Comparison of ENCODE assay signal across 8 mouse cellular contexts in the genomic region with DNA sequence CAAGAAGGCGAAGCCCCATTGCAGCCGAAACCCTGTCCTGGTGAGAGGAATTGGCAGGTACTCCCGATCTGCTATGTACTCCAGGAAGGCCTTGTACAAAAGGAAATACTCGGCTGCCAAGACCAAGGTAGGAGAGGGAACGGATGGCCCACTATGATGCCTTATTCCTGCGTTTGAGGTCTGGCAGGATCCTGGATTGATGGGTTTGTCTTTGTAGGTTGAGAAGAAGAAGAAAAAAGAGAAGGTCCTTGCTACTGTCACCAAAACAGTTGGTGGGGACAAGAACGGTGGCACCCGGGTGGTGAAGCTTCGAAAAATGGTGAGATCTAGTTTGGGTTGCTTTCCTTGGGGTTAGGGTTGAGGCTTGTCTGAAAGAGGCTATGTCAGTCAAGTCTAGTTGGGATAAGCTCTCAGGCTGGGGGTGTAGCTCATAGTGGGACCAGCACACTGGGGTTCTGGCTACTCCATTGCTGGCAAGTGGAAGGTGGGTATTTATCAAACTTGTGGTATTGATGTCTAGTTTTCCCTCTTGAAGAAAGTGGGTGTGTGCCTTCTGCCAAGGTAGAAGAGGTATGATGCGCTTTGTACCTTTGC. TPM values are rescaled to one million over a fixed set of nuclear protein-coding genes. Genes with fewer than 3 reads are reported as not detected.
DNase-seq lines count a peak whose midpoint lies in the region; ATAC-seq and TF ChIP-seq lines count a peak whose summit lies in the region.
"Not testable (repeated sequence)": the region's sequence is repeated elsewhere in the genome, so short reads cannot be mapped to it uniquely, and the experiment has no call there.

No protein-coding gene starts in this region.

- H3K4me2 ChIP-seq in heart, embryonic 13.5 days: peak overlapping the region; percentile 82
- H3K4me2 ChIP-seq in hindbrain, postnatal 0 days (ENCODE audit: low read depth, low read length): peak overlapping the region; percentile 82
- peak overlapping the region; percentile 65 for H3K4me2 ChIP-seq in limb, embryonic 12.5 days
- H3K4me2 ChIP-seq in lung, embryonic 14.5 days: peak overlapping the region; percentile 77
- H3K4me2 ChIP-seq in midbrain, embryonic 16.5 days (ENCODE audit: low read length): peak overlapping the region; percentile 85
- peak overlapping the region; percentile 70 for H3K4me2 ChIP-seq in stomach, postnatal 0 days (replicated peaks; ENCODE audit: low read depth)

- peak; percentile 43 for DNase-seq in MEL (ENCODE audit: low read depth, low spot score)
- DNase-seq in forebrain, embryonic 10.5 days (ENCODE audit: extremely low spot score, low spot score); hindbrain, postnatal 0 days (ENCODE audit: low spot score); lung, embryonic 14.5 days; stomach, postnatal 0 days (ENCODE audit: low spot score): not testable (repeated sequence)

- H3K27ac ChIP-seq in MEL (ENCODE audit: control insufficient read depth, low read depth, low read length): peak overlapping the region; percentile 43
- H3K27ac ChIP-seq in forebrain, embryonic 10.5 days: peak overlapping the region; percentile 97; the same call in 1 of the 2 replicates
- H3K27ac ChIP-seq in heart, embryonic 13.5 days (replicated peaks); hindbrain, postnatal 0 days; limb, embryonic 12.5 days; lung, embryonic 14.5 days (ENCODE audit: low read depth); midbrain, embryonic 16.5 days (ENCODE audit: low read length); stomach, postnatal 0 days (replicated peaks): not testable (repeated sequence)

- TF ChIP-seq CTCF in MEL (IDR thresholded peaks at IDR 0.05 in 2 of 3, conservative IDR thresholded peaks at IDR 0.05 in 1 of 3; ENCODE audit: control insufficient read depth in 1 of 3, insufficient read depth in 1 of 3, low read depth in 2 of 3, low read length in 3 of 3, poor library complexity in 1 of 3, severe bottlenecking in 1 of 3); hindbrain, postnatal 0 days (IDR thresholded peaks at IDR 0.05; ENCODE audit: low read depth); lung, embryonic 14.5 days (IDR thresholded peaks at IDR 0.05; ENCODE audit: low read depth); stomach, postnatal 0 days (IDR thresholded peaks at IDR 0.05; ENCODE audit: low read depth): not testable (repeated sequence)

- H3K27me3 ChIP-seq in MEL (ENCODE audit: control insufficient read depth in 1 of 2, insufficient read depth in 2 of 2, low read length in 2 of 2); forebrain, embryonic 10.5 days (ENCODE audit: poor library complexity, severe bottlenecking); heart, embryonic 13.5 days (replicated peaks); hindbrain, postnatal 0 days (ENCODE audit: insufficient read depth, low read length); limb, embryonic 12.5 days; lung, embryonic 14.5 days (ENCODE audit: insufficient read depth, low read length); midbrain, embryonic 16.5 days (ENCODE audit: control insufficient read depth, insufficient read depth, low read depth, low read length); stomach, postnatal 0 days (ENCODE audit: control insufficient read depth, insufficient read depth, low read length): not testable (repeated sequence)

- TF ChIP-seq POLR2A in MEL (IDR thresholded peaks at IDR 0.05; ENCODE audit: control insufficient read depth in 1 of 2, insufficient read depth in 1 of 2, low read depth in 1 of 2, low read length in 2 of 2, poor library complexity in 1 of 2): not testable (repeated sequence)

- H3K36me3 ChIP-seq in MEL (ENCODE audit: control insufficient read depth in 1 of 2, insufficient read depth in 2 of 2, low read length in 2 of 2): peaks cover 16 to 23% of the 10 kb centered on the region in 2 experiments
- H3K36me3 ChIP-seq in forebrain, embryonic 10.5 days (replicated peaks): peaks cover 53% of the 10 kb centered on the region
- peaks cover 52% of the 10 kb centered on the region for H3K36me3 ChIP-seq in heart, embryonic 13.5 days
- H3K36me3 ChIP-seq in hindbrain, postnatal 0 days (ENCODE audit: insufficient read depth, low read length): peaks cover 39% of the 10 kb centered on the region
- peaks cover 52% of the 10 kb centered on the region for H3K36me3 ChIP-seq in limb, embryonic 12.5 days
- peaks cover 52% of the 10 kb centered on the region for H3K36me3 ChIP-seq in lung, embryonic 14.5 days (ENCODE audit: insufficient read depth)
- peaks cover 23% of the 10 kb centered on the region for H3K36me3 ChIP-seq in midbrain, embryonic 16.5 days (ENCODE audit: control insufficient read depth, insufficient read depth, low read length)
- peaks cover 21% of the 10 kb centered on the region for H3K36me3 ChIP-seq in stomach, postnatal 0 days (ENCODE audit: control insufficient read depth, insufficient read depth, low read length)

- WGBS in forebrain, embryonic 10.5 days: 84% methylated on average over 8 of the region's 10 CpGs
- WGBS in heart, embryonic 13.5 days: 60% methylated on average over 8 of the region's 10 CpGs
- 68% methylated on average over 8 of the region's 10 CpGs for WGBS in hindbrain, postnatal 0 days
- WGBS in limb, embryonic 12.5 days: 73% methylated on average over 8 of the region's 10 CpGs
- 59% methylated on average over 8 of the region's 10 CpGs for WGBS in lung, embryonic 14.5 days
- 82% methylated on average over 7 of the region's 10 CpGs for WGBS in midbrain, embryonic 16.5 days
- 65% methylated on average over 8 of the region's 10 CpGs for WGBS in stomach, postnatal 0 days

- peak overlapping the region; percentile 69 to 93 for H3K4me3 ChIP-seq in MEL (ENCODE audit: control insufficient read depth in 1 of 2, insufficient read depth in 1 of 2, low read depth in 2 of 2, low read length in 2 of 2)
- peak overlapping the region; percentile 94 for H3K4me3 ChIP-seq in forebrain, embryonic 10.5 days
- peak overlapping the region; percentile 98 for H3K4me3 ChIP-seq in heart, embryonic 13.5 days
- H3K4me3 ChIP-seq in hindbrain, postnatal 0 days (ENCODE audit: low read length): peak overlapping the region; percentile 93
- peak overlapping the region; percentile 96 for H3K4me3 ChIP-seq in limb, embryonic 12.5 days (replicated peaks)
- H3K4me3 ChIP-seq in lung, embryonic 14.5 days (ENCODE audit: low read depth, low read length): peak overlapping the region; percentile 98
- not testable (repeated sequence) for H3K4me3 ChIP-seq in midbrain, embryonic 16.5 days (ENCODE audit: low read depth, low read length)
- H3K4me3 ChIP-seq in stomach, postnatal 0 days (ENCODE audit: low read depth, low read length): peak overlapping the region; percentile 95

- peaks cover 2 to 14% of the 10 kb centered on the region in 2 experiments; a peak in 2 of 4 replicates for H3K4me1 ChIP-seq in MEL (ENCODE audit: control insufficient read depth in 1 of 2, insufficient read depth in 2 of 2, low read length in 2 of 2)
- H3K4me1 ChIP-seq in forebrain, embryonic 10.5 days: peaks cover 28% of the 10 kb centered on the region
- H3K4me1 ChIP-seq in heart, embryonic 13.5 days: peaks cover 26% of the 10 kb centered on the region
- H3K4me1 ChIP-seq in hindbrain, postnatal 0 days (ENCODE audit: insufficient read depth, low read length); lung, embryonic 14.5 days (ENCODE audit: insufficient read depth); stomach, postnatal 0 days (replicated peaks; ENCODE audit: control insufficient read depth, insufficient read depth): not testable (repeated sequence)
- peaks cover 21% of the 10 kb centered on the region for H3K4me1 ChIP-seq in limb, embryonic 12.5 days (replicated peaks)
- H3K4me1 ChIP-seq in midbrain, embryonic 16.5 days (ENCODE audit: control insufficient read depth, insufficient read depth, low read length): peaks cover 12% of the 10 kb centered on the region

- not testable (repeated sequence) for TF ChIP-seq RAD21 in MEL (IDR thresholded peaks at IDR 0.05; ENCODE audit: low read depth, low read length)

- TF ChIP-seq EP300 in MEL (IDR thresholded peaks at IDR 0.05; ENCODE audit: low read depth in 1 of 2, low read length in 2 of 2); stomach, postnatal 0 days (optimal IDR thresholded peaks at IDR 0.05): not testable (repeated sequence)

- H3K9ac ChIP-seq in MEL (ENCODE audit: control insufficient read depth, low read depth, low read length, poor library complexity, severe bottlenecking): peak overlapping the region; percentile 99
- H3K9ac ChIP-seq in heart, embryonic 13.5 days: peak overlapping the region; percentile 99
- peak overlapping the region; percentile 94 for H3K9ac ChIP-seq in hindbrain, postnatal 0 days (replicated peaks; ENCODE audit: low read length)
- peak overlapping the region; percentile 99 for H3K9ac ChIP-seq in limb, embryonic 12.5 days (replicated peaks)
- H3K9ac ChIP-seq in lung, embryonic 14.5 days: peak overlapping the region; percentile 98
- H3K9ac ChIP-seq in midbrain, embryonic 16.5 days (ENCODE audit: low read depth, low read length): not testable (repeated sequence)
- peak overlapping the region; percentile 99 for H3K9ac ChIP-seq in stomach, postnatal 0 days (ENCODE audit: low read length)

- H3K9me3 ChIP-seq in MEL (replicated peaks; ENCODE audit: insufficient read depth, low read length); forebrain, embryonic 10.5 days; heart, embryonic 13.5 days; hindbrain, postnatal 0 days (ENCODE audit: low read length); limb, embryonic 12.5 days; lung, embryonic 14.5 days (ENCODE audit: low read depth, low read length); midbrain, embryonic 16.5 days (replicated peaks; ENCODE audit: control insufficient read depth, low read length, poor library complexity, severe bottlenecking); stomach, postnatal 0 days (ENCODE audit: control insufficient read depth, low read length): not testable (repeated sequence)

- ATAC-seq in heart, embryonic 13.5 days (ENCODE audit: extremely low read depth, insufficient number of reproducible peaks, low FRiP score, low TSS enrichment); hindbrain, postnatal 0 days; limb, embryonic 12.5 days (ENCODE audit: insufficient number of reproducible peaks, insufficient read depth, low FRiP score, low TSS enrichment, low read depth); lung, embryonic 14.5 days (ENCODE audit: insufficient read depth); midbrain, embryonic 16.5 days; stomach, postnatal 0 days (ENCODE audit: low FRiP score, low TSS enrichment): not testable (repeated sequence)

- H3K79me2 ChIP-seq in MEL (ENCODE audit: control insufficient read depth, insufficient read depth, low read length, poor library complexity): peaks cover 36% of the 10 kb centered on the region

RNA-seq across cellular contexts. Expression of a gene that starts 1.4 kb away (rescaled TPM):
- 2,653 and 2,779 TPM in 2 replicates for total RNA-seq in MEL (2012; rRNA removed)
- 1,000 to 10,000 TPM in 1 of 2 experiments, 100 to 1,000 TPM in 1; 850 to 2,901 TPM for polyA plus RNA-seq in MEL (2012; ENCODE audit: insufficient read depth in 1 of 2, insufficient read length in 2 of 2, low read depth in 1 of 2, low replicate concordance in 2 of 2, missing spikeins in 1 of 2)
- polyA plus RNA-seq in forebrain, embryonic 10.5 days (2016; fragmentation: Nextera tagmentation; extraction: Ambion mirVana): 659 and 678 TPM in 2 replicates
- 368 and 390 TPM in 2 replicates for polyA plus RNA-seq in heart, embryonic 13.5 days (2015; fragmentation: Nextera tagmentation; extraction: Ambion mirVana)
- 343 and 354 TPM in 2 replicates for total RNA-seq in hindbrain, postnatal 0 days (2014; rRNA removed)
- polyA plus RNA-seq in hindbrain, postnatal 0 days (2015; fragmentation: Nextera tagmentation; extraction: Ambion mirVana): 359 and 380 TPM in 2 replicates
- 618 and 637 TPM in 2 replicates for polyA plus RNA-seq in limb, embryonic 12.5 days (2016; fragmentation: Nextera tagmentation; extraction: Ambion mirVana)
- 673 and 709 TPM in 2 replicates for polyA plus RNA-seq in lung, embryonic 14.5 days (2014; fragmentation: Nextera tagmentation; extraction: Ambion mirVana)
- 345 and 352 TPM in 2 replicates for polyA plus RNA-seq in midbrain, embryonic 16.5 days (2015; fragmentation: Nextera tagmentation; extraction: Ambion mirVana)
- 453 and 464 TPM in 2 replicates for polyA plus RNA-seq in stomach, postnatal 0 days (2015; fragmentation: Nextera tagmentation; extraction: Ambion mirVana)

RNA-seq across cellular contexts. Expression of a gene that starts 14.4 kb away (rescaled TPM):
- 6.9 and 7.0 TPM in 2 replicates for total RNA-seq in MEL (2012; rRNA removed)
- 10 to 100 TPM in 1 of 2 experiments, not detected in 1; 10.8 TPM for polyA plus RNA-seq in MEL (2012; ENCODE audit: insufficient read depth in 1 of 2, insufficient read length in 2 of 2, low read depth in 1 of 2, low replicate concordance in 2 of 2, missing spikeins in 1 of 2)
- polyA plus RNA-seq in forebrain, embryonic 10.5 days (2016; fragmentation: Nextera tagmentation; extraction: Ambion mirVana): 3.5 and 5.1 TPM in 2 replicates
- 2.8 and 3.3 TPM in 2 replicates for polyA plus RNA-seq in heart, embryonic 13.5 days (2015; fragmentation: Nextera tagmentation; extraction: Ambion mirVana)
- 103 and 107 TPM in 2 replicates for total RNA-seq in hindbrain, postnatal 0 days (2014; rRNA removed)
- polyA plus RNA-seq in hindbrain, postnatal 0 days (2015; fragmentation: Nextera tagmentation; extraction: Ambion mirVana): 15.1 and 15.9 TPM in 2 replicates
- polyA plus RNA-seq in limb, embryonic 12.5 days (2016; fragmentation: Nextera tagmentation; extraction: Ambion mirVana): 7.0 and 8.4 TPM in 2 replicates
- polyA plus RNA-seq in lung, embryonic 14.5 days (2014; fragmentation: Nextera tagmentation; extraction: Ambion mirVana): 6.8 and 7.1 TPM in 2 replicates
- 22.6 and 22.9 TPM in 2 replicates for polyA plus RNA-seq in midbrain, embryonic 16.5 days (2015; fragmentation: Nextera tagmentation; extraction: Ambion mirVana)
- polyA plus RNA-seq in stomach, postnatal 0 days (2015; fragmentation: Nextera tagmentation; extraction: Ambion mirVana): 1.7 TPM in 2 replicates

RNA-seq across cellular contexts. Expression of a gene that starts 14.4 kb away (rescaled TPM):
- total RNA-seq in MEL (2012; rRNA removed): 41.4 and 46.5 TPM in 2 replicates
- polyA plus RNA-seq in MEL (2012; ENCODE audit: insufficient read depth in 1 of 2, insufficient read length in 2 of 2, low read depth in 1 of 2, low replicate concordance in 2 of 2, missing spikeins in 1 of 2): 10 to 100 TPM; 43.6 to 55.0 TPM
- 25.1 TPM in 2 replicates for polyA plus RNA-seq in forebrain, embryonic 10.5 days (2016; fragmentation: Nextera tagmentation; extraction: Ambion mirVana)
- 18.4 and 20.0 TPM in 2 replicates for polyA plus RNA-seq in heart, embryonic 13.5 days (2015; fragmentation: Nextera tagmentation; extraction: Ambion mirVana)
- total RNA-seq in hindbrain, postnatal 0 days (2014; rRNA removed): 47.5 and 54.7 TPM in 2 replicates
- 27.9 and 28.4 TPM in 2 replicates for polyA plus RNA-seq in hindbrain, postnatal 0 days (2015; fragmentation: Nextera tagmentation; extraction: Ambion mirVana)
- 23.3 and 23.8 TPM in 2 replicates for polyA plus RNA-seq in limb, embryonic 12.5 days (2016; fragmentation: Nextera tagmentation; extraction: Ambion mirVana)
- 25.6 and 26.6 TPM in 2 replicates for polyA plus RNA-seq in lung, embryonic 14.5 days (2014; fragmentation: Nextera tagmentation; extraction: Ambion mirVana)
- 18.4 and 21.4 TPM in 2 replicates for polyA plus RNA-seq in midbrain, embryonic 16.5 days (2015; fragmentation: Nextera tagmentation; extraction: Ambion mirVana)
- 11.8 and 15.0 TPM in 2 replicates for polyA plus RNA-seq in stomach, postnatal 0 days (2015; fragmentation: Nextera tagmentation; extraction: Ambion mirVana)
